Mouse (Mus musculus): ENCODE results near the gene Adtrp.

The Adtrp gene

DNA sequence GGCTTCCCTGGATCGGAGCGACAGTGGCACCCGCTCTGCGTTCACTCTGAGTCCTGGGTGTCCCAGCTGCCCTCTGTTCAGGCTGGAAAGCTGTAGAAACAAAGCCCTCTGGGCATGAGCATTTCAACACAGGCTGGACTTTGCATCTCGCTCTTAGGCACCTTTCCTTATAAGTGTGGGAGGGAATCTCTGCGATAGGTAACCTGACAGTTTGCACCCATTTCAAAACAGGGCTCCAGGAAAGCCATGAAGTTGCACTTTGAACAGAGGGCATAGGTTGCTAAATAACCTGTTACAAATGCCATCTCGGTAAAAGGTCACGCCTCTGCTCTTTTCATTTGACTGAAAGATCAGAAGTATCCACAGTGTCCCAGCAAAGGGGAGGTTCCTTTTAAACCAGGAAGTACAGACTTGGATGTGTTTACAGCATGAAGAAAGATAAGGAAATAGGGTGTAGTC is 19.2 kb downstream of the Adtrp start:
- no peak for DNase-seq (ENCODE audit: low read depth, low spot score)

DNA sequence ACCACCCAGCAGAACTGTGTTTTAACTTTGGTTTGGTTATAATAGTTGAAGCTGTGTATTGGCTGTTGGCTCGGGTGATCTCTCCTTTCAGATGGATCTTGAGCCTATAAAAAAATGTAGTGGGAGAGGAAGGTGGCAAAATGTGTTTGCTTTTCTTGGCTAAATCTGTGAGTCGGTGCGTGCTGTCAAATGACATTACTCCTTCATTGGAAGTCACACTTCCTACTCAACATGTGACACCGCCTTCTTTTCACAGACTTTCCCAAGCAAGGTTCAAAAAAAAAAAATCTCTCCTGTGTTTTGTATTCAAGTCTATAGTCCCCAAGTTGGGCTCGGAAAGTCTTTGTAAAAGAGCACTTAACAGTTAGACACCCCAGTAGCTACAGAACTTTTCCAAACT is 19.9 kb downstream of the Adtrp start:
- no peak for DNase-seq (ENCODE audit: low read depth, low spot score)

DNA sequence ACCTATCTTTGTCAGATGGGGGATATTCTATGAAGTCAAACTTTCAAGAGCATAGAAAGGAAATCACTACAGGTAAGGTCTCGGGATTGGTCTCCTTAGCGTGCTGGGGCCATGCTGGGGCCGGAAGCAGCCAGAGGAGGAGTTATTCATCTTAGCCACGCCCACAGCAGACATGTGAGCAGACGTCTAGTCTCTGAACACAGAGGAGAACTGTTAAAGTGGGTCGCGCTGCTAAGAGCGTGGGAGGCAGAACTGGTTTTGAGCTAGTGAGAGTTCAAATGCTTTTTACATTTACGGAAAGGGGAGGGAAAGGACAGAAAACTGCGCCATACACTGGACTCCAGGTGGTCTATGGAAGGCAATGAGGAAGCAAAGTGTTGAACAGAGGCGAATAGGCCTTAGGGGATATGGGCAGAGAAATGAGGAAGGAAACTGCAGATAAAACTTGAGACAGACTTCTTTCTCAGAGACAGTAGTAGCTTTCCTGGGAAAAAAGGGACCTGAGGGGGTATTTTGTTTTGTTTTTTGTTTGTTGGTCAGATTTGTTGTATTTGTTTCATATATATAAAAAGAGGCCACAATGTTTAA is 22.0 kb downstream of the Adtrp start:
- no peak for DNase-seq (ENCODE audit: low read depth, low spot score)

DNA sequence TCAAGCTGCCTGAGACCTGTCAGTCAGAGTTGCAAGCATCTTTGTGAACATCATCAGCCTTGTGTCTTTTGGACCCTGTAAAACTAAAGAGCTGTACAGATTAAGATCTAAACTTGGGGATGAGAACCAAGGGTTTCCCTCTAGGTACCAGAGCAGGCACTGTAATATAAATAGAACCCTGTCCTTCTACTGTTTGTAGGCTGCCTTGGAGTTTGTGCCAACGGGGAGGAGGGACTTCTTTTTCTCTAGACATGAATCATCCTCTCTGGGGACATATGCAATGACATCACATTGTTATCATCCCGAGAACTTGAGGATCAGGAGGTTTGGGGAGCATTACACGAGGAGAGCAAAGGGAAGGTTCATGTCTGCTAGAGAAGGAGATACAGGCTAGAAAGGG is 24.4 kb downstream of the Adtrp start:
- DNase-seq (ENCODE audit: low read depth, low spot score) = no peak

DNA sequence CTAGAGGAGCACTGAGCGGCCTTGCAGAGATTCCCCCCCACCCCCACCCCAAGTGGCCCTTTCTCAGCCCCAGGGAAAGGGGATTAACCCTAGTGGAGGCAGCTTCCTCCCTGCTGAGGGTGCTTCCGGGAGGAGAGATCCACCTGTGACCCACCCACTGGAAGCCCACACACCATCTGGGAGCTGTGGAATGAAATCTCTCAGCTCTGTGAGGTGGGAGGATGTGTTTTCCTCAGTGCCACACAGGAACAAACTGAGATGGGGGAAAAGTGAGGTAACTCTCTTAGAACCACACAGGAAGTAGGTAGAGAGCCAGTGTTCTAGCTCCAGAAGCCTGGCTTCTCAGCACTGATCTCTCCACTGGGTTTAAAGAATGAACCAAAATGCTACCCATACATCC is 24.9 kb downstream of the Adtrp start:
- no peak for DNase-seq (ENCODE audit: low read depth, low spot score)

DNA sequence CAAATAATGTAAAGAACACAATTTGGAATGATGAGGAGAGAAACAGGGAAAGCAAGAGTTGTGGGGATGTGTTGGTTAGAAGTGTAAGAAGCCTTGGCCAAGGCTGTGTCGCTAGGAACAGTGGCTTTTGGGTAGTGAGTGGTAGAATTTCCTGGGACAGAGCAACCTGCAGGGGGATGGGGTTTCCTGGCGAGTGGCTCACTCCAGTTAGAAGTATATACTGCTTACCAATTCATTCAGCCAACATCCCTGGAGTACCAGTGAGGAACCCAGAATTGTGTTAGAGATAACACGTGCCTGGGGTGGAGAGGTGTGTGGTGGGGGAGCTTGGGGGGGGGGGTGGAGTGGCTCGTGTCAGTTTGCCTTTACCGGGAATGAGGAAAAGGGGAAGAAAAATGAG is 25.4 kb downstream of the Adtrp start:
- DNase-seq (ENCODE audit: low read depth, low spot score) = no peak

DNA sequence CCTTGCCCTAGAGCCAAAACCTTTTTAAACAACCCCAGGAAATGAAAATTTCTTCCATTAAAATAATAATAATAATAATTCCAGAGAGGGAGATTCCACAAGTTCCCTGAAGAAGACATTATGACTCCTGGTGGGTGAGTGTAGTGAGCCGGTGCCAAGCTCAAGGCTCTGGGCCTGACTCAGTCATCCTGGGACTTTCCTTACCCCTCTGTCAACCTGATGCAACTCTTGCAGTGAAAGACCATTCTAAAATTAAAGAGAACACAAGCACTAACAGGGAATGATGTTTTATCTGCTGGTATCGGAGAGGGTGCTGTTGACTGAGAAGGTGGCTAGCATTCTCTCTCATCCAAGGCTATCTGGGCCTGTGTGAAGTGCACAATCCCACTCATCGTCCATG is 26.5 kb downstream of the Adtrp start:
- no peak for DNase-seq (ENCODE audit: low read depth, low spot score)

DNA sequence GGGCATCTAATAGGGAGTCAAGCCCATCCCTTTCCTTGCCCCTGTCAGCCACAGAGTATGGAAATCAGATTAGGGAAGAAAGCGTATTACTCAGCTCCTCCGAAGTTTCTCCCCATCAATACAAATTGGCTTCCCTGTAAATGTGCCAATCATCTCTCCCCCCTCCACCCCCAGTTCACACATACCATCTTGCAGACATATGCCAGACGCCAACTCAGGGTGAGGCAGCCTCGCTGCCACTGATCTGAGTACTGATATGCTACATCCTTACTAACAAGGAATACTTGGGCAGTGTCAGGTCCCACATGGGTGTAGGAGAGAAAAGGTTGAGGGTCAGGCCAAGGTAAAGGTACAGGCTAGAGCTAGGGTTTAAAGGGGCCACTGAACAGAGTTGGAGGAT is 27.6 kb downstream of the Adtrp start:
- no peak for DNase-seq (ENCODE audit: low read depth, low spot score)

DNA sequence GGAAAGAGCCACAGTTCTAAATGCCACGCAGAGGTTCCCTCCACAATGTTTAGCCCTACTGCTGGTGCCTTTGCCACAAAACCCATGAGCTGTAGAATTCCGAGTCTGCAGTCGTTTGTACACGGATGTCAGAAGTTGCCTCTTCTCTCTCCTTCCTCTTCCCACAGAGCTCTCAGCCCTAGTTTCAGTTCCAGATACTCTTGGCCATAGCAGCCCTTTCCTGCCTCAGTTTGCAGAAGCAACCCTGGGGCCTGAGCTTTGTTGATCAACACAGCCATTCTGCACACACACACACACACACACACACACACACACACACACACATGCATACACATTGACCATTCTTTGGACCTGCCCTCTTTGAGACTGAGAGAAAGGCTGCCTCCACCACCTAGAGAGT is 28.0 kb downstream of the Adtrp start:
- DNase-seq (ENCODE audit: low read depth, low spot score) = peak; percentile 19

DNA sequence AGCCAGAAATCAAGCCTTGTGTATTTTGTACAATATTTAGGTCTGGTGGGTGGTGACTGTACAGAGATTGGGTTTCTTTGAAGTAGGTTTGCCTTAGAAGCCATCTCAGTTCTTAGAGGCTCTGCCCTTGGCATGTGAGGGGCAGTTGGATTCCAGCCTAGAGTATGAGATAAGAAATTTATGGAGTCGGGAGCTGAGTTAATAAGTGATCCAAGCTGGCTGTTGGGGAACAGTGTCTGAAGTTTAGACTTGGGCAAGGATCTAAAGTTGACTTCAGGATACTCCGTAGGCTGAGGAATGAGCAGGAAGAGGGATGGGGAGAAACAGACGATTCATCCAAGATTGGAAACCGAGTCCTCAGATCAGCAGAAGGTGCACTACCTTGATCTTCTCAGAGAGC is 29.9 kb downstream of the Adtrp start:
- DNase-seq (ENCODE audit: low read depth, low spot score) = no peak

DNA sequence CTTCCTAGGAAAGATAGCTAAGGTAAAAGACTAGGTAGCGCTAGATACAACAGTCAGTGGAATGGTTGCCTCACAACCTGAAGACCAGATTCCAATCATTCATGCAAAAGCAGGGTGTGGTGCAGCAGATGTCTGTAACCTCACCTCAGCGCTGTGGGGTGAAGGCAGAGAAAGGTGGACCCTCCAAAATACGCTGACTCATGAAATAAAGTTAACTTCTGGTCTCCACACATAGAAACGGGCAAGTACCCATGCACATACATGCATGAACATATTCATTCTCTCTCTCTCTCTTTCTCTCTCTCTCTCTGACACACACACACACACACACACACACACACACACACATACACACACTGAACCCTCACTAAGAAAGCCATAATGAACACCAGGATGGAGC is 30.8 kb downstream of the Adtrp start:
- no peak for DNase-seq (ENCODE audit: low read depth, low spot score)

DNA sequence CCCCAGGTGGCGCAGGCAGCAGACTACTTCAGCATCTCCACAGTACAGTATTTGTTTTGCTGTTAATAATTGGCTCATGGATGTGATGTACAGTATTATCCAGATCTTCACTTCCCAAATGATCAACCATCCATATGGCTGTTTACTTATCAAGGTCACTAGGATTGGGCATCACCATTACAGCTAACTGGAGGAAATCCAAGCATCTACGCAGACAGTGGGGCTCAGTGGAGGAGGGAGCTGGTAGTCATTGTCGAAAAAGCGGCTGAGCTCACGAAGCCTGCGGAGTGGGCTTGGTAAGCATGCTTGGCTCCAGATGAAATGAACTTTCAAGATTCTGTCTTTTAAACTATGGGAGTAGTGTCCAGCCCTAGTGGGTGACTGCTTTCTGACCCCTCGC is 36.7 kb downstream of the Adtrp start:
- no peak for DNase-seq (ENCODE audit: low read depth, low spot score)

DNA sequence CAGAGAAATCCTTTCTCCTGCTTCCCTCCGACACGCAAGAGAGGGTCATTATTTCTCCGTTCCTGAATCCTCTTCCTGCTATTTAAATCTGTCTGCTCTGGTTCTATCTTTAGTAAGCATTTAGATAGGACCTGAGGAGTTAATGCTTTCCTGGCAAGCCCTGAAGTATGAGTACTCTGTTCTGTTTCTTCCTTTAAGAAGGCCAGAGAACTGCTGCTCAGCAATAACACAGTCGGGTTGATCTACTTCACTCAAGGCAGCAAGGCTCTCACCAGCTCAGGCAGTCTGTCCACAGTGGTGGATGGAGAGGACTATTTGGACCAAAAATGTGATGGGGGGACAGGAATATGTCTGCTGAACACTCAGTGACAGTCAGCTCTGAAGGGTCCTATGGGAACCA is 39.7 kb downstream of the Adtrp start:
- DNase-seq (ENCODE audit: low read depth, low spot score) = no peak

DNA sequence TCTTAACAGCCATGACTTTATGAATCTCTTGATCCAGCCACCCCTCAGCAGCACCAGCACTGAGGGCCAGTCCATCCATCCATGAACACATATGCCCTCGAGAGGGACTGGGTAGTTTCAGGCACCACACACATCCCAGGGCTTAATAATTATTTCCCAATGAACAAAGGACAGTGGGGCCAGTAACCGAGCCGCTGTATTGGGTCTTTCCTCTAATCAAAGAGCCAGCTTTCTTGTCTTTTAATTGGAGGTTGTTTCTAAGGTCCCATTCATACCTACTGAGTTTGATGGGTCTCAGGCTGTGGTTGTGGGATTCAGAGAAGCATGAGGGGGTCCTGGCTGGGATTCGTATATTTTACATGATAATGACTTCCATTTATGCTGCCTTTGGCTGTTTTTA is 40.2 kb downstream of the Adtrp start:
- no peak for DNase-seq (ENCODE audit: low read depth, low spot score)

DNA sequence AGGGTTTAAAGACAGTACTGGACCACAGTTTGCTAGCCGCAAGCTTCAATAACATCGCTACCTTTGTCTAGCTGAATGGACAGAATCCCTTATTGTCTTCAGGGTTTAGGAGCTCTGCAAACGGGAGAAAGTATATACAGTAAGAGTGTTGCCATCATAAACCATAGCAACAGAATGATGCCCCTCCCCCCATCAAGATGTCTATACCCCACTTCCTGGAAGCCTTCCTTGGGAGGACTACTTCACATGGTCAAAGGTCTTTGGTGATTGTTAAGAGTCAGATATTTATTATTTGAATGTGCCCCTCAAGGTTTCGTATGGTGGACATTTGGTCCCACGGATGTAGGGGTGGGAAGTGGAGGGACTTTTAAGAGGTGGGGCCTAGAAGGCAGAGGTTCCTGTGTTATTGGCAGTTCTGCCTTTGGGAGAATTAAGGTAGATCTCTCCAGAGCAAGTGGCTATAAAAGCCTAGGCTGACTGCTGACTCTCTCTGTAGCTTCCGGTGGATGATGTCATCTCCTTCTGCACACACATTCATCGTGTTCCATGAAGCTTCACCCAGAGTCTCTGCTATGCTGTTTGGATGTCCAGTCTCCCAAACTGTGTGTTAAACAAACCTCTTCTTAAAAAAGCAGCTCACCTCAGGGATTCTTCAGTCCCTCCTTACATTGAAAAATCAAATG is 42.2 kb downstream of the Adtrp start:
- no peak for DNase-seq (ENCODE audit: low read depth, low spot score)

DNA sequence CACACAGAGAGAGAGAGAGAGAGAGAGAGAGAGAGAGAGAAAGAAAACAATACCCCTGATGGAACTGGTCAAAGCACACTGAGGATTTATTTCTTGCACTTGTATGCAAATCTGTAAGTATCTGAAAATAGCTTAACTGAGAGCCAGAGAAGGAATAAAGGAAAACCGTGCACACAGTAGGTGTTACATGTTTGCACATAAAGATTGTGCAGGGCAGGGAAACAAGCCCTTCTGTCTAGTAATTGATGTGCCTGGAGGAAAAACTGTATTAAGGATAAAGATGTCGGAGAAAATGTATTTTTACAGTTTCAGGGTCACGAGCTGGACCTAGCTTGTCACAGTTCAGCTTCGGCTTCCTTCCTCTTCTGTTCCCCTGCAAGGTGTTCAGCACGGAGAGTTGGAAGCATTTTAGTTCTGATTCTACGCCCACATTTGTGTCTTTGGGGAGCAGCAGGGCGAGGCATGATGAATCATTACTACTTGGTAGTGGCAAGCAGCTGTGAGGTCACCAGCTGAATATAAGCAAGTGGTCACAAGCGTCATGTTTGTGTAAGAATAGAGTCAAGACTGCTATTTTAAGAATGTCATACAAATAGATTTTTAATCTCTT is 43.7 kb downstream of the Adtrp start:
- DNase-seq (ENCODE audit: low read depth, low spot score) = peak; percentile 68

DNA sequence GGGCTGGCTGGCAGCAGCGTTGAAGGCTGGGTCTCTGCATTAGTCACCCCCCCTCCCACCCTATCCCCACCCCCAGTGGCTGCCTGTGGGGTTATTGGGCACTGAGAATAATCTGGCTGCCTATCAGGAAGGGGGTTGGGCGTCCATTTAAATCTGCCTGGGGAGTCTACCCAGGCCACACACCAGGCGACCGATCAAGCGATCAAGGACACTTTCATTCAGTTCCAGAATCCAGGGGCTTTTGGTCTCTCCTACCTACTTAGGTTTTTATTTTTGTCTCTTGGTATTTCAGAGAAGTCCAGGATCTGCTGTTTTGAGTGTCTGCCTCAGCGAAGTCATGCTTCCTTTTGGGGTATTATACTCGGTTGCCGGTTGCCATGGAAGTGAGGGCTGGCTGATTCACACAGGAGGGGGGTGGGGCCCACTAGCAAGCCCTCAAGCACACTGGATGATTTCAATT is 46.3 kb downstream of the Adtrp start:
- DNase-seq (ENCODE audit: low read depth, low spot score) = no peak

DNA sequence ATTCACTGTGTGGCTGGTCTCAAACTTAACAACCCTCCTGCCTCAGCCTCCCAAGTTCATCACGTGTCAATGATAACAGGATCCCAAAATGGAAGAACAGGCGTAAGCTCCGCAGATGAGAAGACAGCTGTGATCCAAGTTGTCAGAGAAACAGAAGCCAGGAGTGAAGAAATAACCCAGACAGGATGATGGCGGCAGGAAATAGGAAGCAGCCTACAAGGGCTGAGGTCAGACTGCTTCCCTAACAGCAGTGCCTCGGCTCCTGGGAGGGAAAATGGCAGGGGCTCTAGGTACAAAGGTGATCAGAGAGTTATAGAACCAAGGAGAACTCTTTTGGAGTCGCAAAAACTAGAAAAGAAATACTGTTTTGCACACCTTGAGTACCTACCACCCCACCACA is 54.6 kb downstream of the Adtrp start:
- DNase-seq (ENCODE audit: low read depth, low spot score) = no peak

DNA sequence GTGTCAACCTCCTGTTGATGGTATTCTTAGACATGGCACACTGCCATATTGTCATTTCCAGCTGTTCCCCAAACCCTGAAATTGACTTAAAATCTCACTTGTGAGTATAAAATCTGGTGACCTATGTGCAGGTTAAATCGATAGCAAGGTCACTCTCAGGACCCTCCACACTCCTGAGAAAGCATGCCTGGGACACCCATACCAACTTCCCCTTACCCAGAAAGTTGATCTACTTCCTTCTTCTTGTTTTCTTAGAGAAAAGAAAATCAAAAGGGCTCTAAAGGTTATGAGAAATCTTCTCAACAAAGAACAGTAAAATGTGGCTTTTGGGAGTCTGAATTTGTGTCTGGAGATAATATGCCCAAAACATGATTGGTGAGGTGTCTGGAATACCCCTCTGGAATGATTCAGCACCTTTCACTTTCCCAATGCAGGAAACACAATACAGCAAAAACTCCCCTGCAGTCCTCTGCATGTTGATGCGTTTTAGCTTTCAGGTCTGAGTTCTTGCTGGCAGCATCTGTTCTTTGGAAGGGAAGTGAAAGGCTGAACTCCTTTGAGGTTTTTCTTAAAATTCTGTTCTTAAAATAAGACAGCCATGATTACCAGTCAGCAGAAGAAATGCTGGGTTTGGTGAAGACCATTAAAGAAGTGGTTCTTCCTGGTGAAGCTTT is 59.5 kb downstream of the Adtrp start:
- peak; percentile 56 for DNase-seq (ENCODE audit: low read depth, low spot score)

DNA sequence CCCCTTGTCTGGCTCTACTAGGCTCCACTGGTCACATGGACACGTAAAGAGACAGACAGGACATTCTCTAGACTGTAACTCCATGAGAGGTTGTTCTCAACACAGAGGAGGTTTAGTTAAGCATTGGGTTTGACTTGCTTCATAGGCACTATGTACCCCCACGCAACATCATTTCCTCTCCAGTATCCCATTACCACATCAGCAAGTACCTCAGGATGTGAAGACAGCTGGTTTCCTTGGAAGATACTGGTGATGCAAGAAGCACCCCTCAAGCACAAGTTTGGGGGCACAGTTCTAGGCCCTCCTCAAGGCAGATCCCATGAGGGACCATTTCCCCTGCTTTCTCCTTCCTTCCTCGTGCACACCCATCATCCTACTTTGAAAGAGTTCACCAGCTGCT is 60.8 kb downstream of the Adtrp start:
- no peak for DNase-seq (ENCODE audit: low read depth, low spot score)

DNA sequence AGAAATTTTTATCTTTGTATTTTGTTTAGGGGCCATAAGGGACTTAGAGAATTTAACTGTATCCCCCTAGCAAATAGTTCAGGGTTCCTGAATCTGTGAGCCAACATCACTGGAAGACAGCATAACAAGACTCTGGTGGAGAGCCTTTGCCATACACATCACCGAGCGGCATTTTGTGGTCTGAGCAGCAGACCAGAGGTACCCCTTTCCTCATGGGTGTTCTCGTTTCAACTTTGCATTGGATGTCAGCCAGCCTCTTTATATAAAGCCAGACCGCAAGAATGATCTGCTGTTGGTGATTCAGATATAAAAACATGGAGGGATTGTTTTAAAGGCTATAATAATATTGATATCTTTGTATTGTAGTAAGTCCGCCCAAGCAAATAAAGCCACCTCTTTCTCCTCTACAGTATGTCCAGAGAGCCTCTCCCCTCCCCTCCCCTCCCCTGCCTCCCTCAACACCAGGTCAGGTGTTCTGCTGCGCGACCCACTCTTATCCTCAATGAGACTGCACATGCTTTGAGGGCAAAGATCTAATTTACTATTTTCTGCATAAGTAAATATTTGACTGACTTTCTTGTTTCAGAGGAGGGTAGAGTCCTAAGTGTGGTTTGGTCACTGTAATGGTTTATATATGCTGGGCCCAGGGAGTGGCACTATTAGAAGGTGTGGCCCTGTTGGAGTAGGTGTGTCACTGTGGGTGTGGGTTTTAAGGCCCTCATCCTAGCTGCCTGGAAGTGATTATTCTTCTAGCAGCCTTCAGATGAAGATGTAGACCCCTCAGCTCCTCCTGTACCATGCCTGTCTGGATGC is 62.4 kb downstream of the Adtrp start:
- DNase-seq (ENCODE audit: low read depth, low spot score) = no peak

DNA sequence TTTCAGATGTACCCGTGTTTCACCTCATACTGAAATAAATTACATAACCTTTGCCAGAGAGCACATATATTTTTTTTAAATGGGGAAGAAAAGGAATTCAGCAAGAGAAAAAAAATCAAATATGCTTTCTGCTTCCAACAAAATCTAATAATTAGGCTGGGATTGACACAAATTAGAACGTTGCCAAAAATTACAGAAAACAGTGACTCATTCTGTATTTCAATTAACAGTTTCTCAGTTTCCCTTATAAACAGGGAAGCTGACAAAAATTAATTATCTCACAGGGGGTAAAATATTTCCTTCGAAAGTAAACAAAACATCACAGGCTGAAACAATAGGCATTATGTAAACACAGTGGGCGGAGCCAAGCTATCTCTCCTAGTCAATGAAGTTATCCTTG is 67.2 kb downstream of the Adtrp start:
- no peak for DNase-seq (ENCODE audit: low read depth, low spot score)
